Mouse (Mus musculus) heart, embryonic 16.5 days (tissue): ENCODE measurements around the gene Fbxo46. TPM values are rescaled to one million over a fixed set of nuclear protein-coding genes. Genes with fewer than 3 reads are reported as not detected.
A peak's percentile ranks its signal among the peaks of the same experiment; 100 is the strongest.

Experiments used
- ATAC-seq: fragments of 200-750 bp; cut with Nextera tagmentation; replicated peaks from 2 replicates; pipeline ENCODE4 v1.8.0; 2017; ENCODE audit warnings: moderate number of reproducible peaks; ENCODE audit not compliant: insufficient read depth, low FRiP score; ENCODE audit errors: extremely low read depth
- H3K27ac ChIP-seq: fragments of 300-500 bp; sonication (generic); 2 replicates; pipeline ENCODE4 v1.5.1; 2014; ENCODE audit warnings: mild to moderate bottlenecking, low read length, control low read depth, moderate library complexity
- H3K27me3 ChIP-seq: fragments of 300-500 bp; sonication (generic); 2 replicates; pipeline ENCODE4 v1.6.1; 2014; ENCODE audit warnings: low read length, mixed read lengths; ENCODE audit not compliant: control insufficient read depth, insufficient read depth
- H3K36me3 ChIP-seq: fragments of 300-500 bp; sonication (generic); 2 replicates; pipeline ENCODE4 v1.6.1; 2014; ENCODE audit not compliant: control insufficient read depth, insufficient read depth
- H3K4me1 ChIP-seq: fragments of 300-500 bp; sonication (generic); 2 replicates; pipeline ENCODE4 v1.6.1; 2014; ENCODE audit warnings: low read length, mixed read lengths; ENCODE audit not compliant: control insufficient read depth, insufficient read depth
- H3K4me2 ChIP-seq: fragments of 300-500 bp; sonication (generic); 2 replicates; pipeline ENCODE4 v1.6.1; 2014; ENCODE audit warnings: low read depth, mild to moderate bottlenecking, control low read depth, low read length
- H3K4me3 ChIP-seq: fragments of 300-500 bp; sonication (generic); 2 replicates; pipeline ENCODE4 v1.5.1; 2014; ENCODE audit warnings: mild to moderate bottlenecking, control low read depth, low read length
- H3K9ac ChIP-seq: fragments of 300-500 bp; sonication (generic); 2 replicates; pipeline ENCODE4 v1.6.1; 2014; ENCODE audit warnings: low read length, control low read depth
- H3K9me3 ChIP-seq: fragments of 300-500 bp; sonication (generic); replicated peaks from 2 replicates; pipeline ENCODE4 v1.6.1; 2016; ENCODE audit warnings: low read length; ENCODE audit not compliant: control insufficient read depth
- WGBS: fragments of 180-500 bp; shearing (Covaris S2); extraction: QIAGEN DNeasy Blood & Tissue Kit; methylation state at CpG from one replicate; pipeline ENCODE4 v1.1.7; 2014; 5-methylcytosine and 5-hydroxymethylcytosine counted together
- polyA plus RNA-seq: library from polyadenylated mRNA; unstranded; fragments of >200 nt; fragmentation: Nextera tagmentation; extraction: Ambion mirVana; gene quantifications from 2 replicates; pipeline ENCODE4 v1.2.1, GENCODE M21; 2015

The Fbxo46 gene
- polyA plus RNA-seq, 1 experiment from 2014 or later: 9.8 TPM

DNA sequence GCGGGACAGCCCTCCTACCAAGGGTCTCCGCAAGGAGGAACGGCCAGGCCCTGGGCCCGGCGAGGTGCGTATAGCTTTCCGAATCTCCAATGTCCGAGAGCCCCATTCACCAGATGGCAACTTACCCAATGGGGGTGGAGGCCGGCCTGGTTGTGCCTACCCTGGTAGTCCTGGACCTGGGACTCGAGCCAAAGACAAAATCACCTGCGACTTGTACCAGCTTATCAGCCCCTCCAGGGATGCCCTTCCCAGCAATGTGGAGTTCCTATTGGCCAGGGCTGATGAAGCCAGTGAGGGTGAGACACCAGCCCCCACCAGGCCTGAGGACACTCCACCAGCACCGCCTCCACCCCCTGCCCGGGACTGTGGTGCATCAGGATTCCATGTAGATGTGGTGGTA is 16.5 kb downstream of the Fbxo46 start:
- H3K9ac ChIP-seq: no peak overlapping the region
- WGBS: 87% methylated on average over 13 of the region's 13 CpGs
- no peak overlapping the region for H3K4me2 ChIP-seq
- H3K4me1 ChIP-seq: peaks cover 4% of the 10 kb centered on the region; the same call in 1 of the 2 replicates
- H3K36me3 ChIP-seq: peaks cover 46% of the 10 kb centered on the region
- H3K9me3 ChIP-seq: no peaks in the 10 kb centered on the region
- ATAC-seq: no peak
- no peak overlapping the region for H3K4me3 ChIP-seq
- H3K27me3 ChIP-seq: no peaks in the 10 kb centered on the region
- H3K27ac ChIP-seq: no peak overlapping the region

DNA sequence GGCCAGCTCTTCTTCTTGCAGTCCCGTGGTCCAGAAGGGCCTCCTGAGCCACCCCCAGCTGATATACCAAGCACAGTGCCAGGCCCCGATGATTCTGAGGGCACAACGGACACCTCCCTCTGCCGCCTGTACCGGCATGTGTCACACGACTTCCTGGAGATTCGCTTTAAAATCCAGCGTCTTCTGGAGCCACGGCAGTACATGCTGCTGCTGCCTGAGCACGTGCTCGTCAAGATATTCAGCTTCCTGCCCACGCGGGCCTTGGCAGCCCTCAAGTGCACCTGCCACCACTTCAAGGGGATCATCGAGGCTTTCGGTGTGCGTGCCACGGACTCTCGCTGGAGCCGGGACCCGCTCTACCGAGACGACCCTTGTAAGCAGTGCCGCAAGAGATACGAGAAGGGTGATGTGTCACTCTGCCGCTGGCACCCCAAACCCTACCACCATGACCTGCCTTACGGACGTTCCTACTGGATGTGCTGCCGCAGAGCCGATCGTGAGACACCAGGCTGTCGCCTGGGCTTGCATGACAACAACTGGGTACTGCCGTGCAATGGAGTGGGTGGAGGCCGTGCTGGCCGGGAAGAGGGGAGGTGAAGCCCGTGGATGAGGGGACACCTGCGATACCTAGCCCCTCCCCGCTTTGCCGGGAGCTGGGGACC is 17.1 kb downstream of the Fbxo46 start:
- Histone ChIP-seq H3K4me1 (peaks cover 4% of the 10 kb centered on the region; the same call in 1 of the 2 replicates), H3K4me3 (no peak overlapping the region), H3K9me3 (no peaks in the 10 kb centered on the region), H3K9ac (no peak overlapping the region), H3K4me2 (no peak overlapping the region), H3K27me3 (no peaks in the 10 kb centered on the region), H3K36me3 (peaks cover 47% of the 10 kb centered on the region), H3K27ac (no peak overlapping the region)
- WGBS: 88% methylated on average over 38 of the region's 38 CpGs
- no peak for ATAC-seq

DNA sequence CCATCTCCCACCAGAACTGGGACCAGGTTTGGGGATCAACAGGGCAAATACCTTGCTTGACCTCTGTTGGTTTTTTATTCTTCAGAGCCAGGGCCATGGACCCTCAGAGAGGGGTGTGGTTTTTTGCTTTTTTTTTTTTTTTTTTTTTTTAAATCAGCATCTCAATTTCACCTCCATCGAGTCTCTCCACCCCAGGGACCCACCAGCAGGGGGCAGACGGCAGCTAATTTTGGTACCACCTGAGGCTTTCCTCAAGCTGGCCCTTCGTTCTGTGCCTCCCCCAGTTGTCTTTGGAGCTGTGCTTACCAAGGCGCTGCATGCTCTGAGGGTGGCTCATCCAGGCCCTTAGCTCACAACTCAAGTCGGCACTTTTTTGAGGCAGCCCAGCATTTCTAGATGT is 17.7 kb downstream of the Fbxo46 start:
- 42% methylated on average over 5 of the region's 5 CpGs for WGBS

DNA sequence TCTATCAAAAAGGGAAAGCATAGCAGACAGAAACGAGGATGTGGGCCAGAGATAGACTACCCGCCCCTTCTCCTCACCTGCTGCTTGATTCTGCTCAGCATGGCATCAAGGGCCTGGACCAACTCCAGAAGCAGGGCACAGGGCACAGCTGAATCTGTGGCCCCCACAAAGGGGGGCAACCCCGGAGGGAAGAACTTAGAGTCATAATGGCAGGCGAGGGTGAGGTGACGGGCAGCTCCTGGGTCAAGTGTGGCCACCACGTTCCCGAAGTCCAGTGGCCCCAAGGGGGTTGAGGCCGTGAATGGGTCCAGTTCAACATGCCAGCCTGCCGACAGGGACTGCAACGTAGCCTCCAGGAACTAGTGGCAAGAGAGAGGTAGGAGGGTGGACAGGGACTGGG is 27.1 kb downstream of the Fbxo46 start:
- Histone ChIP-seq H3K9ac (no peak overlapping the region), H3K4me3 (no peak overlapping the region), H3K4me1 (peaks cover 13% of the 10 kb centered on the region), H3K27ac (no peak overlapping the region), H3K27me3 (no peaks in the 10 kb centered on the region), H3K36me3 (no peaks in the 10 kb centered on the region), H3K4me2 (no peak overlapping the region), H3K9me3 (no peaks in the 10 kb centered on the region)
- no peak for ATAC-seq
- 87% methylated on average over 10 of the region's 10 CpGs for WGBS

More for the DNA sequence above, 17.7 kb downstream of the Fbxo46 start:
- Histone ChIP-seq H3K9me3 (no peaks in the 10 kb centered on the region), H3K27ac (no peak overlapping the region), H3K27me3 (no peaks in the 10 kb centered on the region), H3K36me3 (peaks cover 47% of the 10 kb centered on the region), H3K4me3 (no peak overlapping the region), H3K4me2 (no peak overlapping the region), H3K9ac (no peak overlapping the region), H3K4me1 (no peaks in the 10 kb centered on the region)
- no peak for ATAC-seq

DNA sequence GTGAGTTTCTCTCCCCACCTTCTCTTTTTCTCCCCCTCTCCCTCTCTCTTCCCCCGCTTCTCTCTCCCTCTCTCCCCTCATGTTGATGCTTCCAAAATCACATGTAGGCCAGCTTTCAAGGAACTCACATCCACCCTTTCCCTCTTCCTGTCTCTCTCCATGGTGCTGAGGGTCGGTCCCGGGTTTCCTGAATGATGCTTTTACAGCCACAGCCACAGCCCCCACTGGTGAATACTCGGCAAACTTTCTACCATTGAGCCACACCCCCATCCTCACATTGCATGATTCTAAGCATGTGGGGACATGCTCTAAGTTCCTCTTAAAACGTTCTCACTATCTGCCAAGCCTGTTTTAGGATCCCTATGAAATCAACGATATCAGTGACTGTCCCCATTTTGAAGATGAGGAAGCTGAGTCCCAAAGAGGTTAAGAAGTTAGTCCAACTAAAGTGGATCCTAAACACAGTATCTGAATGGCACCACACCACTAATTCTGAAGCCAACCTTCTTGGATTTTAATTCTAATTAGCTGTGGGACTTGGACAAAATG is 27.9 kb downstream of the Fbxo46 start:
- Histone ChIP-seq H3K27ac (no peak overlapping the region), H3K9ac (no peak overlapping the region), H3K4me2 (no peak overlapping the region), H3K36me3 (peaks cover 4% of the 10 kb centered on the region; the same call in 1 of the 2 replicates), H3K4me3 (no peak overlapping the region), H3K4me1 (peaks cover 13% of the 10 kb centered on the region), H3K27me3 (no peaks in the 10 kb centered on the region), H3K9me3 (no peaks in the 10 kb centered on the region)
- no peak for ATAC-seq
- 43% methylated on average over 6 of the region's 6 CpGs for WGBS

DNA sequence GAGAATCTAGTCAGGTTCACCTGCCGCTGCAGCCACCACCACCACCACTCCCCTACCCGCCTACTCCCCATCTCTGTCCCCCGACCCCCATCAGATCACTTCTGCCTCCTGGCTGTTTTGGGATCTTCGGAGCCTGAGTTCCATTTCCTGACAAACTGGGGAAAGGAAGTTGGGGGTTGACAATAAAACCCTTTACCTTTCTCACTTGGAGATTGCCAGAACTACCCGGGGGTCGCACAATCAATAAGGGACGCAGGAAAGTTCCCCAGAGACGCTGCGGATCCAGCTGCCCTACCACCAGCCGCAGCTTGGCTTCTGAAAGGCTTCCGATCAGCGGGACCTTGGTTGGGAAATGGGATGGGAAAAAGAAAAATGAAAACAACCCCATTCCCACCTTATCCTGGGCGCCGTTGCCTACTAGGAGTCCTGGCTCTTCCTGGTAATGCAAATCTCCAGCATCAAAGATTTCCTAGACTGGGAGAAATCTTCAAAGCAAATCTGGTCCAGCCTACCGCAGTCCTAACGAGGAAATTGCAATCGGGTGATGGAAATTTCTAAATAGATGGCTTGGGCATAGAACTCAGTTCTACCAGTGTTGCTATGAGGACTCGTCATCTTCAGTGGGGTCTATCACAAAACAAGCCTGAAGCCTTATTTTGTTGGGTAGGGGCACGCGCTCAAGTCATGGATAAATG is 28.7 kb downstream of the Fbxo46 start:
- H3K9ac ChIP-seq: peak overlapping the region; percentile 63
- 9% methylated on average over 20 of the region's 20 CpGs for WGBS

DNA sequence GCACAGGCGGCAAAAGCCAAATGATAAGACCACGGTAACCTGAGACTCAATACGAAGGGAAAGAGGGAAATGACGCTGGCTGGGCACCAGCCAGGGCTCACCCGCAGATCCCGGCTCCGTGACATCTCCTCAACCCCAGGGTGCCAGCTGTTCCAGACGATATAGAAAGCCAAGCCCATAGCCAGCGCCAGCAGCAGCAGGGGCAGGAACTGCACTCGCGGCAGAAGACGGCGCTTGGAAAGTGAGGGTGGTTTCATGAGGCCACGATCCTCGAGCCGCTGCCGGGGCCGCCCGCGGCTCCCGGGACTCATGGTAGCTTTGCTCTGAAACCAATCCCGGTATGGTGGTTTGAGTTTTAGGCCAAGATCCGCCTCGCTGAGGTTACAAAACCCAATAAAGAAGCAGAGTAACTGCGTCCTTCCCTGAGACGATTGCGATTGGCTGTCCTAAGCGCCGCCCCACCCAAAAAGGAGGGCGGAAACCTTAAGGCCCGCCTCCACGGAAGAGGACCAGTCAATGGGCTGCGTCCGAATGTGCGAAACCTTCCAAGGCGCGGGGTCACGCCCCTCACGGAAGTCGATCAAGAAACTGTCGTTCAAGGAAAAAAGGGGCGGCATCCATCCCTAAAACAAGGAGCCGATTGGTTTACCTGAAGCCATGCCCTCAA is 29.3 kb downstream of the Fbxo46 start, which contains the start of gene Qpctl:
Qpctl (minus strand) TSS at position 417 of the 667 bp plus-strand sequence.
- ATAC-seq: peak; percentile 98
- Histone ChIP-seq H3K9me3 (no peaks in the 10 kb centered on the region), H3K36me3 (peaks cover 16% of the 10 kb centered on the region), H3K4me1 (peaks cover 13% of the 10 kb centered on the region), H3K4me3 (peak within 1 kb of the TSS; percentile 79), H3K9ac (peak within 1 kb of the TSS; percentile 79), H3K27ac (peak within 1 kb of the TSS; percentile 87), H3K4me2 (peak within 1 kb of the TSS; percentile 90), H3K27me3 (no peaks in the 10 kb centered on the region)
- under 1% methylated on average over 43 of the region's 43 CpGs for WGBS

More for the DNA sequence above, 28.7 kb downstream of the Fbxo46 start:
- Histone ChIP-seq H3K27ac (peak overlapping the region; percentile 70), H3K36me3 (peaks cover 11% of the 10 kb centered on the region; the same call in 1 of the 2 replicates), H3K4me1 (peaks cover 13% of the 10 kb centered on the region), H3K27me3 (no peaks in the 10 kb centered on the region), H3K9me3 (no peaks in the 10 kb centered on the region), H3K4me3 (peak overlapping the region; percentile 79), H3K4me2 (peak overlapping the region; percentile 90)
- ATAC-seq: no peak

DNA sequence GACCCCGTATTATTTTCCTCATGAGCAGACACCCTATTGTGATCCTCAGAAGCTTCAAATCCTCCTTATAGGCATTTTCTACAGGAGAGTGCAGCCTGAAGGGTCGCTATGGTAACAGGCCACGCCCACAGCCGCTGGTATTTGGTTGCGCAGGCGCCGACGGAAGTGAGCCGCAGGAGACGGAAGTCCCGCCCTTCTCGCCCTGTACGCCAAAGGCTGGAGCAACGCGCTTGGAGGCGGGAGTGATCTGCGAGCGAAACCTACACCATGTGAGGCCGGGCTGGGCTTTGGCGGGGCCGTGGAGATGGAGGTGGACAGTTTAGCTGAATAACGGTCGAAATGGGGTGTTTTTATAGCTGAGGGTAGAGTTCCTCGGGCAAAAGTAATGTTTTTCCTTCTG is 30.0 kb downstream of the Fbxo46 start, which contains the start of gene Snrpd2:
Snrpd2 (plus strand) TSS at position 97 of the 400 bp plus-strand sequence.
- peaks cover 17% of the 10 kb centered on the region for H3K36me3 ChIP-seq
- H3K4me2 ChIP-seq: peak within 1 kb of the TSS; percentile 90
- peaks cover 13% of the 10 kb centered on the region for H3K4me1 ChIP-seq
- under 1% methylated on average over 24 of the region's 24 CpGs for WGBS
- peak within 1 kb of the TSS; percentile 79 for H3K4me3 ChIP-seq
- no peaks in the 10 kb centered on the region for H3K27me3 ChIP-seq
- no peaks in the 10 kb centered on the region for H3K9me3 ChIP-seq
- H3K9ac ChIP-seq: peak within 1 kb of the TSS; percentile 79
- ATAC-seq: peak; percentile 87
- H3K27ac ChIP-seq: peak within 1 kb of the TSS; percentile 87
